Mouse (Mus musculus): ENCODE measurements around the gene Pkig.
"Not testable (repeated sequence)": the region's sequence is repeated elsewhere in the genome, so short reads cannot be mapped to it uniquely, and the experiment has no call there.

Pkig gene

DNA sequence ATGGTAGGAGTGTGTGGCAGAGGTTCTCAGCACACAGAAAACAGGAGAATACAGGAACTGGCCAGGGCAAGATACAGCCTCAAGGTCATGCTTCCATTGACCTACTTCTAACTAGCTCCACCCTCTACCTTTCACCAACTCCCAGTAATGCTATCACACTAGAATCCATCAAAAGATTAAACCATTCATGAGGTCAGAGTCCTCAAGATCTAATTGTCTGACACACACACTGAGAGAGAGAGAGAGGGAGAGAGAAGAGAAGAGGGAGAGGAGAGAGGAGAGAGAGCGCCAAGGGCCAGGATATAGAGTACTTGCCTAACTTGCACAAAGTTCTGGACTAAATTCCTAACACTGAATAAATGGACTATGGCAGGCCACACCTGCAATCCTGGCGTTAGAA is 24.2 kb downstream of the Pkig start:
- no peak for DNase-seq (ENCODE audit: low read depth, low spot score)

GRCm38 (mm10) chr2:163685287-163685686 is 27.1 kb downstream of the Pkig start:
- DNase-seq (ENCODE audit: low read depth, low spot score) = no peak

- no peak for DNase-seq (ENCODE audit: low read depth, low spot score)
Measured at GRCm38 (mm10) chr2:163685761-163686200, 27.6 kb downstream of the Pkig start.

DNA sequence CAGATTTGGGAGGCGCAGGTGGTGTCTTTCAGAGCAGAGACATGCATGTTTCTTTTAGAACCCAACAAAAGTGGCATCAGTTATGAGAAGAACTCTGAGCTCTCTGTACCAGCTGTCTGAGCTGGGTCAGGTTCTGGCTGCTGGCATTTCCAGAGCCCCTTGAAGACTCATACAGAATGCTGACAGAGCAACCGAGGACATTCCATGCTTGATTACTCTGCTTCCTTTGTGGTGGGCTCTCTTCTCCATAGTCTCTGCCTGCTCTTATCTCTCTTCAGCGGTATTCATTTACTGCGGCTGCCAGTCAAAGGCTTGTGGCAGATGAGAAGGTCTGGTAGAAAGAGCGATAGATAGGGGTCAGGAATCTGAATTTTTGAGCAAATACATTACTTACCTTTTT is 28.0 kb downstream of the Pkig start:
- DNase-seq (ENCODE audit: low read depth, low spot score) = no peak

DNA sequence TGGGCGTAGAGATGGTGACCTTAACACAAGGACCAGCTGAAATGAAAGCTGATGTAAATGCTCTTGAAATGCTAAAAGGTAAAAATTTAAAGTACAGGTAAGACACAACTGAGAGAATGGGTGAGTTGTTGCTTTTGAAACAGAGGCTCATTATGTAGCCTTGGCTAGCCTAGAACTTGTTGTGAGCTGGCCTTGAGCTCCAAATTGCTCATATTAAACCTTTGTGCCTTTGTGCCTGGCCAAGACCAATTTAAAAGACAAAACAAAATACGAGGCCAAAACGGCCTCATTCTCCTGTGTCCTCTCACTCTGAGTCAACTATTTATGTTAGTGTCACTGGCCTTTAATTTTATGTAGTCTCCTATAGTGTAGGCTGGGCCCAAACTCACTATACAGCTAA is 28.7 kb downstream of the Pkig start:
- DNase-seq (ENCODE audit: low read depth, low spot score) = no peak

- DNase-seq (ENCODE audit: low read depth, low spot score) = not testable (repeated sequence)
Measured at GRCm38 (mm10) chr2:163688377-163688776, 30.2 kb downstream of the Pkig start.

GRCm38 (mm10) chr2:163689771-163690170 is 31.6 kb downstream of the Pkig start:
- DNase-seq (ENCODE audit: low read depth, low spot score) = no peak

GRCm38 (mm10) chr2:163690409-163691304 is 32.5 kb downstream of the Pkig start:
- DNase-seq (ENCODE audit: low read depth, low spot score) = no peak

- no peak for DNase-seq (ENCODE audit: low read depth, low spot score)
Measured at GRCm38 (mm10) chr2:163691846-163692605, 33.8 kb downstream of the Pkig start.

GRCm38 (mm10) chr2:163692873-163693612 is 34.9 kb downstream of the Pkig start:
- DNase-seq (ENCODE audit: low read depth, low spot score) = no peak

DNA sequence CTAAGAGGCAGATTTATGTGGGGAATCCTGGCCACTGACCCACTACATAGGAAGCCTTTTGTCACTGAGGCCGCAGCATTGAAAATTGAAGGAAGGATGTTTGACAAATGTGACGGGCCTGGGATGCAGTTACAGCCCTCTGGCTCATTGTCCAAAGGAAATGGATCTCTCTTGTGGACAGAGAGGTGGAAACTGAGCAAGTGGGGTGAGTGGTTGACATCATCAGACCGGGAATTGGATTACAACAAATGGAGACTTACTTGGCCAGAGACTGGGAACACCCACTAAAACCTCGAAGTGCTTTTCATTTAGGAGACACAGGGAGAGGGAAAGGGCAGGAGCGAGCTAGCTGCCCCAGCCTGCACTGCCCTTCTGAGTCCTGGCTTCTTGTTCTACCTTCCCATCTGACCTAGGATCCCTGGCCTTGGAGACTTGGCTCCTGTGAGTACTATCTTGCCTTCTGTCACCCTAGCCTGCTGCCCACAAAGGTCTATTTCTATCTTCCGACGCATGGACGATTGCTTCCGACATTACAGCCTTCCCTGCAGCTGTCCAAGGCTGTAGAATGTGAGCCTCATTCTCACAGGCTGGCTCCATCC is 35.6 kb downstream of the Pkig start:
- DNase-seq (ENCODE audit: low read depth, low spot score) = no peak

GRCm38 (mm10) chr2:163696763-163697162 is 38.6 kb downstream of the Pkig start:
- no peak for DNase-seq (ENCODE audit: low read depth, low spot score)

DNA sequence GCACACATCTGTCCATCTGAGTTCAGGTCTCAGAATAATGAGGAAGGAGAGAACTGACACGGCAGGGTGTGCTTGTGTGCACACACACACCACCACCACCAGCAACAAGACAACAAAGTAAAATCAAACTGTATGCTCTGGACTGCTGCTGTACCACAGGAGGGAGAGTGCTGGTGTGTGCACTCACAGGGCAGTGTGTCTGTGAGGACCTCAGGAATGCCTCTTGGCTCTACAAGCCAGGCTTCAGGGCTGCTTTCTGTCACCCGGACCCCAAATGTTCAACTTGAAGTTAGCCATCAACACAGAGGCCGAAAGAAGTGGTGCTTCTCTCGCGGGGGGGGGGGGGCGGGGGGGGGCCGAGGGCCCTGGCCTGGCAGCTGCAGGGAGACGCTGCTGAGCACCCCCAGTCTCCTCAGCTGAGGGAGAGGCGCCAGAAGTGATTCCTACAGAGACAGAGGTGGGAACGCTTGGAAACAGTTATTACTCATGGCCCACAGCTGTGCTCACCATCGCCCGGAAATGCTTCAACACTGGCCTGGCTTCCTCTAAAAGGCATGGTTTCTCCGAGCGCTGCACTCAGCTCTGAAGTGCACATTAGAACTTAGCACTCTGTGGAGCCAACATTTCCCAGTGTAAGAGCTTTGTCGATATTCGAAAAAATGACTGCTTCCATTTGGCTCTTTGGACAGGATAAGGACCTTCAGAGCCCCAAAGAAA is 39.7 kb downstream of the Pkig start:
- DNase-seq (ENCODE audit: low read depth, low spot score) = no peak

- no peak for DNase-seq (ENCODE audit: low read depth, low spot score)
Measured at GRCm38 (mm10) chr2:163699078-163699780, 41.0 kb downstream of the Pkig start.

DNA sequence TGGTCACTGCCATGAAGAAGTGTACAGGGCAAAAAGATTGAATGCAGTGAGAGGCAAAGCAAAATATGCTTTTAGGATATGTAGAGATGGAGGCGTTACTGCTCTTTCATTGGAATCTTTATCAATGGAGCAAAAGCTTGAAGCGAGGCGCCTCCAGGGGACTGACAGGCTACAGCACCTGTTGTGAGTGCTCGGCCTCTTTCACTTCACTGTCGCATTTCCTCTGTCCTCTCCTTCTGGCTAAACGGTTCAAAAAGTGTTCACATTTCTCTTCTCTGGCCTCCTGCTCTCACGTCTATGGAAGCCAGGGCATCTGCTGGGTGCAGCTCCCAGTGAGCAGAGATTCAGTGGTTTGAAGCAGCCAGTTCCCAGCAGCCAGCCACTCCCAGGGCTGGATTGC is 44.2 kb downstream of the Pkig start:
- DNase-seq (ENCODE audit: low read depth, low spot score) = no peak

GRCm38 (mm10) chr2:163702921-163703320 is 44.7 kb downstream of the Pkig start:
- DNase-seq (ENCODE audit: low read depth, low spot score) = no peak

GRCm38 (mm10) chr2:163703599-163704260 is 45.5 kb downstream of the Pkig start:
- no peak for DNase-seq (ENCODE audit: low read depth, low spot score)

GRCm38 (mm10) chr2:163708321-163708720 is 50.1 kb downstream of the Pkig start:
- no peak for DNase-seq (ENCODE audit: low read depth, low spot score)

DNA sequence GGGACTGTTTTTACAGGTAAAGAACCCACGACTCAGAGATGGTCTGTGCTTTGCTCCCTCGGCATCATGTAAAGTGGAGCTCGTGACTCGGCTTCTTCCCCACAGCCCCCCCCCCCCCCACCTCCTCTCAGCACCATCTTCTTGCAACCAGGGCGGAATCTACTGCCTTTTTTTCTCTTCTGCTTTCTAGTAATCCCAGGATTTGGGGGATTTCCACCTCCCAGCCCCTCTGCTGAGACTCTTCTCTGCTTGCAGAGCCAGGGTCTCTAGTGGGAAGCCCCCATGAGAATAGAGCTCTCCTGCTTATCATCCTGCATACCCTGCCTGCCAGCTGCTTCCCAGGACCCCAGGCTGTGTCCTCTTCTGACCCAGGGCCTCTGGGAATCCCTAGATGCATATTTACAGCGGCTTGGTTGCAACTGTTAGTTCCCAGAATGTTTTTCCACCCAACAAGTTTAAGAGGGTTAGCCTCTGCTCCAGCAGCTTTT is 50.6 kb downstream of the Pkig start:
- DNase-seq (ENCODE audit: low read depth, low spot score) = no peak

DNA sequence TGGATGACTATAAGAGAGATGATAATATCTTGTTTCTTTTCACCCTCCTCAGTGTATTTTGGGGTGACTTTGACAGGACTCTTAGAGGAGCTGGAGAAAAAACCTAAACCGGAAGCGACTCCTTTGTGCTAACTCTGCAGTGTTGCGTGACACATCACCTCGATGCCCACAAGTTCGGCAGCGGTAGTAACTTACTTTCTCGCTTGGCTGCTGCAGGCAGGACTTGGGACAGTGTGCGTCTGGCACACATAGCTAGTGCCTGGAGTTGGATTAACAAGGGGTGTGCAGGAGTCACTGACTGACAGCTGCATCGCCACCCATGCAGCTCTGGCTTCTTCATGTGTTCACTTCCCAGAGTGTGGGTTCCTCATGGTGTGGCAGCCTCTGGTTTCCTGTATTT is 51.8 kb downstream of the Pkig start:
- no peak for DNase-seq (ENCODE audit: low read depth, low spot score)
